20 mouse cellular contexts compared by ENCODE assay signal in genomic region chr3:125159763-125160162, GRCm38 (mm10).
DNase-seq lines count a peak whose midpoint lies in the region; ATAC-seq and TF ChIP-seq lines count a peak whose summit lies in the region.
"Had no signal": no experiment of that assay in that cellular context is flagged by ENCODE, and none has a peak within 500 bp of the region (broad histone marks: within the 10 kb centered on the region; RNA-seq: fewer than 3 reads in every experiment).

No protein-coding gene starts in this region.

- 43% methylated on average over 5 of the region's 5 CpGs for WGBS in liver, embryonic 12.5 days (ENCODE audit: insufficient replicate concordance)
- 70% methylated on average over 5 of the region's 5 CpGs for WGBS in kidney, adult 2 months

- no peak for TF ChIP-seq POLR2A in kidney, adult 2 months (IDR thresholded peaks at IDR 0.05; ENCODE audit: low read depth, low read length)

- DNase-seq in liver, result no peak
- DNase-seq in kidney, adult 2 months, result no peak
- DNase-seq in lung, postnatal 25 days (ENCODE audit: low spot score), result no peak
- no peak for DNase-seq in spleen, postnatal 4 days (ENCODE audit: low spot score in 2 of 2)
- DNase-seq: adrenal gland, postnatal 10 days; cerebellum, adult 11-12 months; cerebellum, adult 9-10 months; cerebellum, postnatal 25 days; forebrain, postnatal 0 days; gastrocnemius, postnatal 14 days; heart, postnatal 36 days had no signal

- no peaks in the 10 kb centered on the region for H3K27me3 ChIP-seq in liver, embryonic 12.5 days (replicated peaks)
- no peaks in the 10 kb centered on the region for H3K27me3 ChIP-seq in kidney, adult 2 months (replicated peaks; ENCODE audit: control insufficient read depth, insufficient read depth, low read length)
- H3K27me3 ChIP-seq: CH12.LX; embryonic facial prominence, embryonic 13.5 days; forebrain, embryonic 13.5 days; heart, embryonic 13.5 days; hindbrain, embryonic 12.5 days had no signal

- no peak overlapping the region for H3K4me2 ChIP-seq in liver, embryonic 12.5 days
- H3K4me2 ChIP-seq: embryonic facial prominence, embryonic 13.5 days; forebrain, embryonic 13.5 days; heart, embryonic 13.5 days; hindbrain, embryonic 12.5 days had no signal

- H3K27ac ChIP-seq in liver, embryonic 12.5 days, result no peak overlapping the region
- no peak overlapping the region for H3K27ac ChIP-seq in kidney, adult 2 months (ENCODE audit: insufficient read depth, low read depth, low read length)
- H3K27ac ChIP-seq: embryonic facial prominence, embryonic 13.5 days; forebrain, embryonic 13.5 days; heart, embryonic 13.5 days; hindbrain, embryonic 12.5 days had no signal

- no peaks in the 10 kb centered on the region for H3K4me1 ChIP-seq in liver, embryonic 12.5 days
- H3K4me1 ChIP-seq in kidney, adult 2 months (ENCODE audit: control insufficient read depth, insufficient read depth, low read length), result no peaks in the 10 kb centered on the region
- H3K4me1 ChIP-seq: embryonic facial prominence, embryonic 13.5 days; forebrain, embryonic 13.5 days; heart, embryonic 13.5 days; hindbrain, embryonic 12.5 days had no signal

- H3K36me3 ChIP-seq in liver, embryonic 12.5 days, result no peaks in the 10 kb centered on the region
- H3K36me3 ChIP-seq in kidney, adult 2 months (ENCODE audit: control insufficient read depth, insufficient read depth, low read length), result no peaks in the 10 kb centered on the region
- H3K36me3 ChIP-seq: embryonic facial prominence, embryonic 13.5 days; heart, embryonic 13.5 days; hindbrain, embryonic 12.5 days had no signal

- no peaks in the 10 kb centered on the region for H3K9me3 ChIP-seq in liver, embryonic 12.5 days (replicated peaks)
- H3K9me3 ChIP-seq: embryonic facial prominence, embryonic 13.5 days; forebrain, embryonic 13.5 days; heart, embryonic 13.5 days; hindbrain, embryonic 12.5 days had no signal

- no peak overlapping the region for H3K9ac ChIP-seq in liver, embryonic 12.5 days
- H3K9ac ChIP-seq: embryonic facial prominence, embryonic 13.5 days; forebrain, embryonic 13.5 days; forebrain, postnatal 0 days; heart, embryonic 13.5 days; hindbrain, embryonic 12.5 days had no signal

- no peak for TF ChIP-seq CTCF in kidney, adult 2 months (conservative IDR thresholded peaks at IDR 0.05; ENCODE audit: insufficient read depth, insufficient read length, low read depth, low read length)

- peak; percentile 27; the same call in 1 of the 2 replicates for ATAC-seq in liver, embryonic 12.5 days
- peak; percentile 59 for ATAC-seq in granulocyte monocyte progenitor cell, adult 5-6 weeks (replicated peaks; ENCODE audit: poor library complexity, severe bottlenecking)
- peak; percentile 82 for ATAC-seq in megakaryocyte progenitor cell, adult 5-6 weeks (replicated peaks; ENCODE audit: poor library complexity)
- ATAC-seq: forebrain, embryonic 13.5 days; forebrain, postnatal 0 days; hindbrain, embryonic 16.5 days had no signal

- H3K4me3 ChIP-seq in liver, embryonic 12.5 days, result no peak overlapping the region
- H3K4me3 ChIP-seq in kidney, adult 2 months (ENCODE audit: insufficient read depth, low read depth, low read length), result no peak overlapping the region
- H3K4me3 ChIP-seq: embryonic facial prominence, embryonic 13.5 days; forebrain, embryonic 13.5 days; heart, embryonic 13.5 days; hindbrain, embryonic 12.5 days had no signal

Comparison
In these comparisons a context has a peak if more than half of its experiments do, and no peak if none do; other contexts are left out.
1. ATAC-seq: peak in every context shown above with its lines; median percentile 82 in megakaryocyte progenitor cell, adult 5-6 weeks; 59 in granulocyte monocyte progenitor cell, adult 5-6 weeks; 27 in liver, embryonic 12.5 days.